Mouse (Mus musculus) left cerebral cortex, adult 2 months (tissue): ENCODE measurements around the gene Prickle3. TPM values are rescaled to one million over a fixed set of nuclear protein-coding genes. Genes with fewer than 3 reads are reported as not detected.

Experiments used
- DNase-seq, 2 experiments: peaks; one replicate each; pipeline ENCODE4 v3.0.0; 2021 to 2022; ENCODE audit warnings: low spot score in 2 of 2, mixed read lengths in 1 of 2; ENCODE audit errors: extremely low spot score in 1 of 2
- H3K27ac ChIP-seq: fragments of 200-600 bp; 2 replicates; pipeline ENCODE4 v1.8.1; 2022
- H3K4me3 ChIP-seq: fragments of 200-600 bp; 2 replicates; pipeline ENCODE4 v1.8.1; 2022
- CTCF ChIP-seq: fragments of 200-600 bp; IDR thresholded peaks from 2 replicates; pipeline ENCODE4 v1.8.1; 2022; ENCODE audit warnings: antibody characterized with exemption, mild to moderate bottlenecking, moderate library complexity
- intact Hi-C: fragments of 180-260 bp; cut with DNase I; formaldehyde crosslinking; loops from one replicate; pipeline ENCODE4 v1.15.1; 2025
- long read RNA-seq, 2 experiments: library from polyadenylated mRNA; stranded (forward); transcript quantifications; one replicate each; pipeline ENCODE4 v2.0.0; 2021; ENCODE audit warnings: borderline mapping rate in 2 of 2
- total RNA-seq, 2 experiments: library from RNA; stranded (reverse); gene quantifications; 2 replicates each; pipeline ENCODE4 v1.2.3; 2021

Gene Prickle3
- total RNA-seq: 1 to 10 TPM; 1.1 to 2.4 TPM
- long read RNA-seq, experiment 1, partial matches to known transcripts: 0 of 2 reads
- long read RNA-seq, experiment 1, other reads (novel, unspliced or antisense): 0 of 2 reads
- long read RNA-seq, experiment 2, partial matches to known transcripts: 0 of 1 reads
- long read RNA-seq, experiment 2, other reads (novel, unspliced or antisense): 1 of 1 reads

DNA sequence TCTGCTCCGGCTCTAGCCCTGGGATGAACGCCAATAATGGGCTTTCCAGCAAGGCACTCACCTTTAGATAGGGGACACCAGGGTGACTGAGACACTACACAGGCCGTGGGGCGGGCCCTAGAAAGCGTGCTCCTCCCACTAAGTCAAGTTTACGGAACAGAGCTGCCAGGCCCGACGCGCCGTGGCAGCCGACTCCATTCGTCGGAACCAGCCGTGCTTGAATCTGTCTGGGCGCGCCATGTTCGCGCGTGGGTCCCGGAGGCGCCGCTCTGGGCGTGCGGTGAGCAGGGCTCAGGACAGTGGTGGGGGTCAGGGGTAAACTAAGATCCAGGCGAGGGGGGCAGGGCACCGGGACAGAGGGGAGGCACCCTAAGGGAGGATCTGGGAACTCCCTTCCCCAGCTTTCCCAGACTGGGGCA, at the start of gene Prickle3:
TSS of gene Prickle3 (plus strand) at position 40 of the 419 bp plus-strand sequence.
- peak within 1 kb of the TSS; percentile 19; the same call in 1 of the 2 replicates for H3K27ac ChIP-seq
- TF ChIP-seq CTCF: no peak
- H3K4me3 ChIP-seq: peak within 1 kb of the TSS; percentile 26
- DNase-seq: no peak
- intact Hi-C loops: no loop called here

DNA sequence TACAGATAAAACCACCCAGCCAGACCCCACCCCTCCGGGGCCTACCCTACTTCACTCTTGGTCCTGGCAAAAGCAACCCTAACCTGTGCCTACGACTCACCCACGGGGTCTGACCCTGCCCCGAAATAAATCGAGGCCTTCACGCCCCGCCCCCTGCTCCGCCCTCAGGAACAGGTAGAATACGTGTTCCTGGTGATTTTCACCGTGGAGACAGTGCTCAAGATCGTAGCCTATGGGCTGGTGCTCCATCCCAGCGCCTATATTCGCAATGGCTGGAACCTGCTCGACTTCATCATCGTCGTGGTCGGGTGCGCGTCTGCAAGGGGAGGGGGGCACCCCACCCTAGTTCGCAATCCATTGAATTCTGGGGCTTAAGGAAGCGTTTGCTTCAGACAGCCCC, 47.0 kb upstream of the Prickle3 start:
- TF ChIP-seq CTCF: no peak
- peak overlapping the region; percentile 83 for H3K27ac ChIP-seq
- DNase-seq: no peak
- intact Hi-C loops: no loop called here
- peak overlapping the region; percentile 43 for H3K4me3 ChIP-seq

DNA sequence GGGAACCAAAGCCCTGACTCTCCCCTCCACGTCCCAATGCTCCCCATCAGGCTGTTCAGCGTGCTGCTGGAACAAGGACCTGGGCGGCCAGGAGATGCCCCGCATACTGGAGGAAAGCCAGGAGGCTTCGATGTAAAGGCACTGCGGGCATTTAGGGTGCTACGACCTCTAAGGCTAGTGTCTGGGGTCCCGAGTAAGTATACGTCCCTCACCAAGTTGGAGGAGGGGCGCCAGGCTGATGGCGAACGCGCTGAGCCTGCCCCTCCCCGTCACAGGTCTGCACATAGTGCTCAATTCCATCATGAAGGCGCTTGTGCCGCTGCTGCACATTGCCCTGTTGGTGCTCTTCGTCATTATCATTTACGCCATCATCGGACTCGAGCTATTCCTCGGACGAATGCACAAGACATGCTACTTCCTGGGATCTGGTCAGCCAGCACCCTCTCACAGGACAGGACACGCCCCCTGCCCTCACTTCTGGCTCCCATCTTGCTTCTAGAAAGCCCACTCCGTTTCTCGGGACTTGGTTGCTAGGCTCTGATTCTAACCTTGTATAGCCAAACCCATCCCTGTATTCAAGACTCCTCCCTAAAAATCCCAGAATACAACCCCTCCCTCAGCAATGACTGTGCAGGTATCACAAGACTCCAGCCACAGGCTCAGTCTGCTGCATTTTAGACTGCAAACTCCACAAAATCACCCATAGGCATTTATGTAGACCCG, 46.4 kb upstream of the Prickle3 start:
- no peak for DNase-seq
- Histone ChIP-seq H3K27ac (peak overlapping the region; percentile 83), H3K4me3 (peak overlapping the region; percentile 43)
- intact Hi-C loops: no loop called here
- no peak for TF ChIP-seq CTCF

DNA sequence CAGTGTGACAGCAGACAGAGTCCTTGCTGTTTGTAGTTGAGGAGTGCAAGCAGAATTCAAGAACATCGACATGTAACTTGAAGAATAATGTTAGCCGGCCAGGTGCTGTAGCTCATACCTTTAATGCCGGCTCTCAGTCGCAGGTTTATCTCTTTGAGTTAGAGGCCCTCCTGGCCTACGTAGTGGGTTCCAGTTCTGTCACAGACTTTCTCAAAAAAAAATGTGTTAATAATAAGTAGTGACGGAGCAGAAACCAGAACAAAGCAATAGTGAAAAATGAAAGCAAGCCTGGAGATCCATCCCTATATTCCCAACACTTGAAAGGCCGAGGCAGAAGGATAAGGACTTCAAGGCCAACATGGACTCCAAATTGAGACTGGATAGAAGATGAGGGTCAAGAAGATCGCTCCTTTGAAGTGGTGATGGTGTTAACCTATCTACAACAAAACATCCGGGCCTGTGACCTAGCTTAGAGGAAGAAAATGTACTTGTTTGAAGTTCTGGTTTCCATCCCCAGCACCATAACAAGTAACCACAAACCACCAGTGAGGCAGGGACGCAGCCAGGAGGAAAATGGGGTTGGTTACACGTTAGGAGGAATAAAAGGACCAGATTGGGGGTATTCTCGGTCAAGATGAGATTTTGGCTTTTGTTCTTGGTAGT, 39.0 kb upstream of the Prickle3 start:
- H3K4me3 ChIP-seq: no peak overlapping the region
- TF ChIP-seq CTCF: no peak
- no peak for DNase-seq
- H3K27ac ChIP-seq: no peak overlapping the region
- intact Hi-C loops: no loop called here

DNA sequence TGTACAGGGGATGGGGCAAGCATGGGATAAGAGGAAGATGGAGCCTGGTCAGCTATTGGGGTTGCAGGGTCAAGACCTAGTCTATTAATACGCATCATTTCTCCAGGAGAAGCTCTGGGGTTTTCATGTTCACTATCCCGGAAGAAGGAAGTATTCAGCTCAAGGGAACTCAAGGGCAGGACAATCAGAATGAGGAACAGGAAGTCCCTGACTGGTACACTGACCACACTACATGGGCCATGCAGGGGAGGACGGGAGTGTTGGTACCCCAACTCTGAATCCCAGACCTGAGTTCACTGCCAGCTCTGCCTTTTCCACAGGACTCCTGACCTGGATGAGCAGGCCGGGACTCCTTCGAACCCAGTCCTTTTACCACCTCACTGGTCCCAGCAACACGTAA, 24.5 kb upstream of the Prickle3 start:
- intact Hi-C loops: loop anchor here (10.0 kb wide), 1 partner anchor 318 kb away; the partner anchor contains the start of gene Clcn5
- no peak for TF ChIP-seq CTCF
- H3K27ac ChIP-seq: no peak overlapping the region
- DNase-seq: no peak
- no peak overlapping the region for H3K4me3 ChIP-seq

DNA sequence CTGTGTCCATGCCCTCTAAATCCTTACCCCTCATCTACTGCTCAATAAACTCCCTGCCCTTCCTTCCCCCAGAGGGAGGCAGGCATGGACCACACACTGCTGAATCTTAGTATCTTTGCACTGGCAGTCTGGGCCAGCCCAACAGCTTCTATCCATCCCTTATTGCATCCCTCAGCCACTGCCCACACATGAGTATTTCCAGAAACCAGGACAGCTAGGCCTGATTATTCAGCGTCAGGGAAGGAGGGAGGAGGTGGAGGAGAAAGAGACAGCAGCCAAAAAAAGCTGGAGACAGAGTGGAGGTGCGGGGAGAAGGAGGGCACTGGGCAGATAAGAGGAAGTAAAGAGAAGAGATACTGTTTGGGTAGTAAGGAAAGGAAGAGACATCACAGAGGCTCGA, 22.0 kb upstream of the Prickle3 start:
- intact Hi-C loops: loop anchor here (10.0 kb wide), 1 partner anchor 320 kb away; the partner anchor contains the start of gene Clcn5
- DNase-seq: peak in 1 of 2 experiments; percentile 52
- H3K27ac ChIP-seq: peak overlapping the region; percentile 76
- TF ChIP-seq CTCF: no peak; the same call in none of the 2 replicates
- no peak overlapping the region for H3K4me3 ChIP-seq

DNA sequence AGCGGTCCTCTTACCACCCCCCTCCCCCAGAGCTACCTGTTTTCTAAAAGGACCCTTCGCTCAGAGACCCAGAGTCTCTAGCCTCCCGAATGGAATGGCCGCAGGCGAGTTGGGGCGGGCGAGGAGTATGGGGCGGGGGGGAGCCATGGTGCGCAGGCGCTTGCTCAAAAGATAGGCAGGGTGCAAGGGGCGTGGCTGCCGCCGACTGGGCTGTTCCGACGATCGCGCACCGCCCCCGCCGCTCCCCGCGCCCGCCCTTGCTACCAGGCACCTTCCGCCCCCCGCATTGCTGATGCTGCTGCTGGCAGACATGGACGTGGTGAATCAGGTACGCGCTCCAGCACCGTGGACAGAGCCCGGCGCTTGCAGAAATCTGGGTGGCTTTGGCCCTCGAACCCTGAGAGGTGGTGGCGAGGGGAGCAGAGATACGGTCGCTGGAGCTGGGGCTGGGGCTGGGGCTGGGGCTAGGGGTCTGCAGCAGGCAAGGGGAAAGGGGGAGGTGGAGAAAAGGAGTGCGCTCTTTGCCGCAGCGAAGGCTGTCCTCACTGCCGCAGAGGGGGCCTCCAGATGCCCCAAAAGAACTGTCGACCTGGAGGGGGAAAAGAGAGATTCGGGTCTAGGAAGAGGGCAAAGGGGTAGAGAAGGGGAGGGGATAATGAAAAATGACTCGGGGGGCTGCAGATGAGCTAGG, 18.5 kb upstream of the Prickle3 start, which contains the start of gene Syp:
TSS of gene Syp (plus strand) at position 71 of the 691 bp plus-strand sequence.
- DNase-seq: peak; percentile 87 to 89
- peak within 1 kb of the TSS; percentile 51 for H3K4me3 ChIP-seq
- intact Hi-C loops: loop anchor here (2.0 to 10.0 kb wide), 2 partner anchors 64 to 324 kb away; partner anchors contain the start of genes Clcn5 and Ppp1r3f
- no peak for TF ChIP-seq CTCF
- peak within 1 kb of the TSS; percentile 89 for H3K27ac ChIP-seq

DNA sequence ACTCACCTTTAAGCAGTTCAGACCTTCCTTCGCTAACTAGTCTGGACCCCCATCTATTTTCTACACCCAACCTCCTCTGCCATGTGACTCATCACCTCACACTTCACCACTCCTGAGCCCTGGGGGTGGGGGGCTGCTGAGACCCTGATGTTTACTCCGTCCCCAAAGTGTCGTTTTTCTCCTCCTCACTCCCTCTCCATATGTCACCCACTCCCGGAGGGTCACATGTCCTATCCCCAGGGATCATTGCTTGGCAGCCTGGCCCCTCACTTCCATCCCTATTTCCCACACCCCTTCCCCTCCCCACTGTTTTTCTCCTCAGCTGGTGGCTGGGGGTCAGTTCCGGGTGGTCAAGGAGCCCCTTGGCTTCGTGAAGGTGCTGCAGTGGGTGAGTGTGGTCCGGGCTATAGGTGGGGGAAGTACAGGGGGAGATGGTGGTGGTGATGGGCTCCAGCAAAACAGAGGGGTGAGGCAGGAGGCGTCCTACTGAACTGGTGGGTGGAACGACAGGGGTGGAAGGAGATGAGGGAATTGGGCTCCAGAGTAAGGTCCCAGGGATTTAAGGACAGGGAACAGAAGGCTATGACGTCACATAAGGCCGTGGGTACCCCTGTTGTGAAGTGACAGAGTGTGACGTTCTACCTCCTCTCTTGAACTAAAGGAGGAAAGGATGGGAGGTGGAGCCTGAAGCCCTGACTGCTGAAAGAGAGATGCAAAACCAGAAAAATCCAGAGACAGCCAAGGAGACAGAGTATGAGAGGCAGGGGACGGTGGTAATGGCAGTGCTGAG, 17.3 kb upstream of the Prickle3 start:
- Histone ChIP-seq H3K27ac (peak overlapping the region; percentile 89), H3K4me3 (peak overlapping the region; percentile 51)
- TF ChIP-seq CTCF: no peak
- DNase-seq: no peak
- intact Hi-C loops: loop anchor here (2.0 to 10.0 kb wide), 3 partner anchors 32 to 325 kb away; partner anchors contain the start of genes Cacna1f, Ccdc22, Clcn5 and Ppp1r3f

DNA sequence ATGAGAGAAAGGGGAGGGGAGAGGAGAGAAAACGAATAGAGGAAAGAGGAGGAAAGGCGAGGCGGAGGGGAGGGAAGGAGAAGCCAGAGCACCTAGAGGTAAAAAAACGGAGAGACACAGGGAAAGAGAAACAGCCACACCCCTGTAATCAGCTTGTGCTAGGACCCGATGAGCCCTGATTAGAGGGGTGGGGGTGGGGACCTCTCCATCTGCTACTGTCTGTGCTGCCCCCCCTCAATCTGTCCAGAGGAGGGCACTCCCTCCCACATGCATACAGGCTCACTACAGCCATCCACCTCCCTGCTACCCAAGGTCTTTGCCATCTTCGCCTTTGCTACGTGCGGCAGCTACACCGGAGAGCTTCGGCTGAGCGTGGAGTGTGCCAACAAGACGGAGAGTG, 16.3 kb upstream of the Prickle3 start:
- no peak for TF ChIP-seq CTCF
- intact Hi-C loops: loop anchor here (5.0 kb wide), 1 partner anchor 33 kb away; the partner anchor contains the start of genes Cacna1f and Ccdc22
- no peak for DNase-seq
- no peak overlapping the region for H3K27ac ChIP-seq
- H3K4me3 ChIP-seq: peak overlapping the region; percentile 34

DNA sequence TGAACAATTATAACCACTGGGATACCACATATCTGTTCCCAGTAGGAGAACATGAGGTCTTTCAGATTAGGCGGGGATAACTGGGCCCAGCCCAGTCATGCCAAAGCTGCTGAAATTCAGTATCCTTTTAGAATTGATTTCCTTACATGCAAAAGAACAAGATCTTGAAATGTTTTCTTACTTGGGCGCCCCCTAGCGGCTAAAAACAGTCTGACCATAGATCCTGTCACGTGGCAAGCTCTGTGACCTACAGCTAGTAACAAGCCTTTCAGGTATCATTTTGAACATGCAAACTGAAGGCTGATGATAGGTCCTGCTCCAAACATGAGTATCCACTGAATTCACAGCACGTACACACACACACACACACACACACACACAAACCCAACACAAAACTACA, 11.7 kb upstream of the Prickle3 start:
- peak; percentile 70 to 78 for DNase-seq
- TF ChIP-seq CTCF: peak; percentile 72
- Histone ChIP-seq H3K27ac (no peak overlapping the region), H3K4me3 (no peak overlapping the region)
- intact Hi-C loops: loop anchor here (2.0 to 5.0 kb wide), 2 partner anchors 171 to 223 kb away; no protein-coding TSS in a partner anchor
